Mouse (Mus musculus) ES-E14 (cell line): ENCODE results near the gene Clec14a.
"Not testable (repeated sequence)": the region's sequence is repeated elsewhere in the genome, so short reads cannot be mapped to it uniquely, and the experiment has no call there.

Experiments used
- CHD2 ChIP-seq: IDR thresholded peaks from 2 replicates; pipeline ENCODE4 v1.6.1; 2014; ENCODE audit warnings: mild to moderate bottlenecking, low read depth, low read length, inconsistent platforms
- MAFK ChIP-seq: IDR thresholded peaks from 2 replicates; pipeline ENCODE4 v1.6.1; 2014; ENCODE audit warnings: mild to moderate bottlenecking, low read depth, low read length, inconsistent platforms; ENCODE audit not compliant: insufficient read depth
- ZC3H11A ChIP-seq: IDR thresholded peaks from 2 replicates; pipeline ENCODE4 v1.6.1; 2012; ENCODE audit warnings: low read depth, mild to moderate bottlenecking, inconsistent platforms, low read length, borderline replicate concordance

DNA sequence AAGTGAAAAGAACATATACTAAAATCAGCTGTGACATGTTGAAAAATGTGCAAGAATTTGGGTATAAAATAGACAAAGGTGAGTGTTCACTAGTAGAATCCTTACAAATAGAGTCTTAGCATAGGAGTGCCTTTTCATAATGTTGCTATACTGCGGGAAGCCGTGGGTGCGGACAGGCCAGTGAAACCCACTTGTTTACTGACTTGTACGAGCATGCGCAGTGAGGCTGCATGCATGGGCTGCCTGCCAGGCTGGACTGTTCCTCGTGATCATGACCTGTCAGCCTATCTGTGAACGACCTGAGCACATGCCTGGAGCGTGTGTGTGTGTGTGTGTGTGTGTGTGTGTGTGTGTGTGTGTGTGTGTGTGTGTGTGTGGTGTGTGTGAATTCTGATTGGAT is 37.3 kb upstream of the Clec14a start:
- TF ChIP-seq MAFK, CHD2, ZC3H11A: not testable (repeated sequence)
